Mouse (Mus musculus) embryonic facial prominence, embryonic 10.5 days (tissue): Measurements from ENCODE around the gene Tas2r143. TPM values are rescaled to one million over a fixed set of nuclear protein-coding genes. Genes with fewer than 3 reads are reported as not detected.

Experiments used
- DNase-seq: peaks from one replicate; pipeline ENCODE4 v3.0.0-alpha.2; 2017; ENCODE audit warnings: low spot score
- H3K27ac ChIP-seq: fragments of 300-500 bp; sonication (generic); replicated peaks from 2 replicates; pipeline ENCODE4 v1.5.1; 2016; ENCODE audit warnings: mild to moderate bottlenecking
- H3K27me3 ChIP-seq: fragments of 300-500 bp; sonication (generic); replicated peaks from 2 replicates; pipeline ENCODE4 v1.6.1; 2016; ENCODE audit warnings: low read depth, mild to moderate bottlenecking; ENCODE audit not compliant: poor library complexity, severe bottlenecking
- H3K36me3 ChIP-seq: fragments of 300-500 bp; sonication (generic); replicated peaks from 2 replicates; pipeline ENCODE4 v1.6.1; 2016; ENCODE audit warnings: mild to moderate bottlenecking, moderate library complexity
- H3K4me1 ChIP-seq: fragments of 300-500 bp; sonication (generic); 2 replicates; pipeline ENCODE4 v1.6.1; 2016
- H3K4me3 ChIP-seq: fragments of 300-500 bp; sonication (generic); 2 replicates; pipeline ENCODE4 v1.5.1; 2016; ENCODE audit warnings: mild to moderate bottlenecking, moderate library complexity
- H3K9me3 ChIP-seq: fragments of 300-500 bp; sonication (generic); 2 replicates; pipeline ENCODE4 v1.6.1; 2016; ENCODE audit warnings: mild to moderate bottlenecking
- WGBS: fragments of 180-500 bp; shearing (Covaris S2); methylation state at CpG from one replicate; pipeline ENCODE4 v1.1.7; 2016; 5-methylcytosine and 5-hydroxymethylcytosine counted together
- polyA plus RNA-seq: library from polyadenylated mRNA; unstranded; fragments of >200 nt; fragmentation: Nextera tagmentation; extraction: Ambion mirVana; gene quantifications from 2 replicates; pipeline ENCODE4 v1.2.1, GENCODE M21; 2016

Tas2r143 gene
- not detected in 2 replicates for polyA plus RNA-seq

DNA sequence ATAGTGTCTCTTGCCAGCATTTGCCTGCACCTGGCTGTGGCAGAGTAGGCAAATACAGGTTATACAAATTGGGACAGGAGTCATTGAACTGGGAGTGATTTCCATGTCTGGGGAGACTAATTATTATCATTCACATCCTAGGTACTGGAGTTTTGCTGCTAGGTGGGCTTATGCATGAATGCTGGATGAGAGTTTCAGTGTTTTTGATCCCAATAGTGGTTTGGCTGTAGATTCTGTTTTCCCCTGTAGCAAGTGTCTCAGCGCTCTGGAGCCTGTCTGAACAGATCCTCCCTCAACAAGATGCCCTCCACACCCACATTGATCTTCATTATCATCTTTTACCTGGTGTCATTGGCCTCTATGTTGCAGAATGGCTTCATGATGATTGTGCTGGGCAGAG, at the start of gene Tas2r143:
Tas2r143 (plus strand) TSS at position 301 of the 400 bp plus-strand sequence.
- WGBS = 89% methylated on average over 1 of the region's 1 CpGs
- no peaks in the 10 kb centered on the region for H3K4me1 ChIP-seq
- H3K27ac ChIP-seq = no peak within 1 kb of the TSS
- H3K4me3 ChIP-seq = no peak within 1 kb of the TSS
- no peaks in the 10 kb centered on the region for H3K36me3 ChIP-seq
- no peaks in the 10 kb centered on the region for H3K9me3 ChIP-seq
- no peak for DNase-seq
- H3K27me3 ChIP-seq = no peaks in the 10 kb centered on the region

DNA sequence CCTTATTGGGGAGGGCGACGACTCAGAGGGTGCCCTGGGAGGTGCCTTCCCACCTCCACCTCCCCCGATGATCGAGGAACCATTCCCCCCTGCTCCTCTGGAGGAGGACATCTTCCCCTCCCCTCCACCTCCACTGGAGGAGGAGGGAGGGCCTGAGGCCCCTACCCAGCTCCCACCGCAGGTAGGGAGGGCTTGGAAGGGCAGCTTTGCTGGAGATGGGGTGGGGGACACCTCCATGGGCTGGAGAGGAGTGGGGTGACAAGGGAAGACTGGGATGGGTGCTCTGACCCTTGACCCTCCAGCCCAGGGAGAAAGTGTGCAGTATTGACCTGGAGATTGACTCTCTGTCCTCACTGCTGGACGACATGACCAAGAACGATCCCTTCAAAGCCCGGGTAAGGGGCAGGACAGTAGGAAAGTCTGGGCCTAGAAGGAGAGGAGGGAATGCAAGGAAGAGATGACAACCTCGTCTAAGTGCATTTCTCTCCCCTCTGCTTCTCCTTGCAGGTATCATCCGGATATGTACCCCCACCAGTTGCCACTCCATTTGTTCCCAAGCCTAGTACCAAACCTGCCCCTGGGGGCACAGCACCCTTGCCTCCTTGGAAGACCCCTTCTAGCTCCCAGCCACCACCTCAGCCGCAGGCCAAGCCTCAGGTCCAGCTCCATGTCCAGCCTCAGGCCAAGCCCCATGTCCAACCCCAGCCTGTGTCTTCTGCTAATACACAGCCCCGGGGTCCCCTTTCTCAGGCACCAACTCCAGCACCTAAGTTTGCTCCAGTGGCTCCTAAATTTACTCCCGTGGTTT, 48.9 kb upstream of the Tas2r143 start:
- H3K4me1 ChIP-seq = peaks cover 43% of the 10 kb centered on the region
- H3K27me3 ChIP-seq = no peaks in the 10 kb centered on the region
- WGBS = 45% methylated on average over 13 of the region's 13 CpGs
- no peaks in the 10 kb centered on the region for H3K9me3 ChIP-seq
- H3K36me3 ChIP-seq = peaks cover 52% of the 10 kb centered on the region
- peak overlapping the region; percentile 97 for H3K27ac ChIP-seq
- H3K4me3 ChIP-seq = peak overlapping the region; percentile 88
- DNase-seq = no peak

DNA sequence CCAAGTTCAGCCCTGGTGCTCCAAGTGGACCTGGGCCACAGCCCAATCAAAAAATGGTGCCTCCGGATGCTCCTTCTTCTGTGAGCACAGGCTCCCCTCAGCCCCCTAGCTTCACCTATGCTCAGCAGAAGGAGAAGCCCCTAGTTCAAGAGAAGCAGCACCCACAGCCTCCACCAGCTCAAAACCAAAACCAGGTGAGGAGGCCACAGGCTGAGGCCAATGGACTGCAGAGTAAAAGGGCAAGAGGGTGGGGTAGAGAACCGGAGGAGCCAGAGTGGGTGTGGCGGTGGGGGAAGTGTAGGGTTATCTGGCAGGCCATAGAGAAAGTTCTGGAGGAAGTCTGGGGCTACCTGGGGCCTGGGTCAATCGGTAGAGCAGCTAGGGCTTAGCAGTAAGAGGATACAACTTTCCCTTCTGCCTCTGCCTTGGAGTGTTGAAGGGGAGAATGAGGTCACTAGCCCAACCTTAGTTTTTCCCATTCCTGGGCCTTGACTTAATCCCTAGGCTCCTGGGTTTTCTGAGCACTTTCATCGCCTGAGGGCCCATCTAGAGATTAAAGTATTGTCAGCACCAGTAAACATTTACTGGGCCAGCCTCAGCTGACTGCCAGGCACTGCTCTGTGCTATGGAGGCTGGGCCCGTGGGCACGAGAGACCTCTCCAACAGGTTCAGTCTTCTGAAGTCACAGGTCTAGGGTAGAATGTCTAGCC, 48.1 kb upstream of the Tas2r143 start:
- peak overlapping the region; percentile 97; the same call in 1 of the 2 replicates for H3K27ac ChIP-seq
- 85% methylated on average over 7 of the region's 7 CpGs for WGBS
- no peaks in the 10 kb centered on the region for H3K9me3 ChIP-seq
- no peak for DNase-seq
- H3K27me3 ChIP-seq = no peaks in the 10 kb centered on the region
- peaks cover 60% of the 10 kb centered on the region for H3K36me3 ChIP-seq
- H3K4me1 ChIP-seq = peaks cover 43% of the 10 kb centered on the region
- peak overlapping the region; percentile 88 for H3K4me3 ChIP-seq

DNA sequence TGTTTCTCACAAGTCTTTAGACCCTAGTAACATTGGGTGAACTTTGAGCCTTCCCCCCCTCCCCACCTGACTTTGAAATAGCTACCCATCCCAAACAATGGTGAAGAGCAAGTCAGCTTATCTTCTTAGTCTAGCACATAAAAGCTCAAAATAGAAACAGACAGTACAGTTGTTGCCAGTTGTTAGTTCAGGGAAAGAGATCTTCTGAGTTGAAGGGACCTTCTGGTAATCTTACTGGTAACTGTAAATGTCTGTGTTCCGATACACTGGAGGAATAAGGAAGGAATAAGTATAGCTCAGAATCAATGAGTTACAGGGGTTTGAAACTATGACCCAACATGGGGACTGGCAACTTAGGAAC, 47.6 kb upstream of the Tas2r143 start:
- no peak for DNase-seq
- WGBS = 94% methylated on average over 1 of the region's 1 CpGs
- H3K27ac ChIP-seq = no peak overlapping the region
- H3K27me3 ChIP-seq = no peaks in the 10 kb centered on the region
- H3K4me3 ChIP-seq = no peak overlapping the region
- H3K36me3 ChIP-seq = peaks cover 65% of the 10 kb centered on the region
- H3K4me1 ChIP-seq = peaks cover 43% of the 10 kb centered on the region
- H3K9me3 ChIP-seq = no peaks in the 10 kb centered on the region

DNA sequence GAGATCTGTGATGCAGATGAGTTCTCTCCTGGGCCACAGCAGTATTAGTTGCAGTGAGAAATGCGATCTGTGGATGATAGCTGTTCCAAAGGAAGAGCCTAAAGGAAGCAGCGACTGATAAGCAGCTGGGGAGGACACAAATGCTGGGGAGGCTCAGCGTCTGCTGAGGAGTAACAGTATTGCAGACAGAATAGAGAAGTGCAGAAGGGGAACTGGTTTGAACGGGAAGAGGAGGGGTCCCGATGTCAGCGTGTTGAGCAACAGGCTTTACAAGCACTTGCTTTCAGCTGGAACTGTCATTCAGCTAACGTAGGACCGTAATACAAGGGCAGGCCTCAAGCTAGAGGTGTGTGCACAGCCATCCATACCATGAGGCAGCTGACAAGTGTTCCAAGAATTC, 46.9 kb upstream of the Tas2r143 start:
- 82% methylated on average over 8 of the region's 8 CpGs for WGBS
- H3K4me1 ChIP-seq = peaks cover 43% of the 10 kb centered on the region

DNA sequence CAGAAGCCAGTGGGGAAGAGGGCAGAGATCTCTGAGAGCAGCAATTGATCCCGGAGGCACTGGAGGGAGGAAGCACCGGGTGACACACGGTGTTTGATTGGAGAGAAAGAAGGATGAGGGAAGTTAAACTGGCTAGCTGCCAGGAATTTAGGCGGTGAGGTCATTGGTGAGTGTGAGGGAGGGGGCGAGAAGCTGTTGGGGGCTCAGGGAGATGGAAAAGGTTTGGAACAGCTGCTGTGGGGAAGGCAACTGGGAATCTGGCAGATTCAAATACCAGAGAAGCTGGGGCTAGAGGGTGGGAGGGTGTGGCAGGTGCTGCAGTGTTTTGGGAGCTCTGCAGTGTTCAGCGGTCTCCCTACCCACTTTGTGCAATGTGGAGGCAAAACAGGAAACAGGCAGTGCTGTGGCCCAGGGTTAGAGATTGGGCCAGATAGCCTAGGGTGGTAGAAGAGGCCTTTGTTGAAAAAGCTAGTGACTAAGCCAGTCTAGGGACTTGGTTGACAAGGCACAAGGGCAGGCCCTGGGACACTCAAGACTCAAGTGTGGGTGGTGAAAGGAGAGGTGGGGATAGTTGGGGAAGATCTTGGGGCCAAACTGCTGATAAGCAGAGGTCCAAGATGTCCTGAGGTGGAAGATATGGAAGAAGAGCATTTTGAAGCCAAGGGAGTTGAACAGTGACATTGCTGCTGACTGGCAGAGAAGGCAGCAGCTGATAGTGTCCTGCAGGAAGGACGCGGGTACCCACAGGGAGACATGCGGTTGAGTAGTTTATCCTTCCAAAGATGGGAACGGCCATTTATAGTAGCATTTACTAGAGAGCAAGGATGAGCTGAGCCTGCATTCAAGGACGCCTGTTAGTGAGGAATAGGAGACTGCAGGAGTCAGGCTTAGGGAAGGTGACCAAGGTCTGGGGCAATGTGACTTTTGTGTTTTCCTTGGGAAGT, 45.7 kb upstream of the Tas2r143 start:
- H3K9me3 ChIP-seq = no peaks in the 10 kb centered on the region
- H3K4me1 ChIP-seq = peaks cover 34% of the 10 kb centered on the region
- DNase-seq = no peak
- no peak overlapping the region for H3K4me3 ChIP-seq
- WGBS = 84% methylated on average over 11 of the region's 11 CpGs
- no peaks in the 10 kb centered on the region for H3K27me3 ChIP-seq
- peaks cover 84% of the 10 kb centered on the region for H3K36me3 ChIP-seq
- no peak overlapping the region for H3K27ac ChIP-seq

More for the DNA sequence above, 46.9 kb upstream of the Tas2r143 start:
- Histone ChIP-seq H3K36me3 (peaks cover 72% of the 10 kb centered on the region), H3K27ac (no peak overlapping the region), H3K4me3 (no peak overlapping the region), H3K27me3 (no peaks in the 10 kb centered on the region), H3K9me3 (no peaks in the 10 kb centered on the region)
- DNase-seq = no peak

DNA sequence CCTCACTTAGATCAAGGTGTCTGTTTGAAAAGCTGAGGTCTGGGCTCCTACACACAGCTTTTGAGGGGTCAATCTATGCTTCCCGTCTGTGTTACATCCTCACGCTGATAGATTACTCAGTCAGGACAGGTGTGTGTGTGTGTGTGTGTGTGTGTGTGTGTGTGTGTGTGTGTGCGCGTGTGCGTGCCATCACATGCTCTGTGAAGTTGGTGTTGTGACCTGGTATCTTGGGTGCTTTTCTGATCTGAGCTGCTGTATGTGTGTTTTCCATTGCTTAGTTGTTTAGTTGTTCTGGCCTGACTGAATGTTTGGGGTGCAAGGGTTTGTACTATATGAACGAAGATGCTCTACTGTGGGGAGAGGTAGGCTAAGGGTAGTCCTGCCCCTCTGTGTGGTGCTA, 44.7 kb upstream of the Tas2r143 start:
- DNase-seq = no peak
- Histone ChIP-seq H3K4me1 (peaks cover 32% of the 10 kb centered on the region), H3K36me3 (peaks cover 94% of the 10 kb centered on the region), H3K27ac (no peak overlapping the region), H3K9me3 (no peaks in the 10 kb centered on the region), H3K4me3 (no peak overlapping the region), H3K27me3 (no peaks in the 10 kb centered on the region)
- 93% methylated on average over 6 of the region's 6 CpGs for WGBS

DNA sequence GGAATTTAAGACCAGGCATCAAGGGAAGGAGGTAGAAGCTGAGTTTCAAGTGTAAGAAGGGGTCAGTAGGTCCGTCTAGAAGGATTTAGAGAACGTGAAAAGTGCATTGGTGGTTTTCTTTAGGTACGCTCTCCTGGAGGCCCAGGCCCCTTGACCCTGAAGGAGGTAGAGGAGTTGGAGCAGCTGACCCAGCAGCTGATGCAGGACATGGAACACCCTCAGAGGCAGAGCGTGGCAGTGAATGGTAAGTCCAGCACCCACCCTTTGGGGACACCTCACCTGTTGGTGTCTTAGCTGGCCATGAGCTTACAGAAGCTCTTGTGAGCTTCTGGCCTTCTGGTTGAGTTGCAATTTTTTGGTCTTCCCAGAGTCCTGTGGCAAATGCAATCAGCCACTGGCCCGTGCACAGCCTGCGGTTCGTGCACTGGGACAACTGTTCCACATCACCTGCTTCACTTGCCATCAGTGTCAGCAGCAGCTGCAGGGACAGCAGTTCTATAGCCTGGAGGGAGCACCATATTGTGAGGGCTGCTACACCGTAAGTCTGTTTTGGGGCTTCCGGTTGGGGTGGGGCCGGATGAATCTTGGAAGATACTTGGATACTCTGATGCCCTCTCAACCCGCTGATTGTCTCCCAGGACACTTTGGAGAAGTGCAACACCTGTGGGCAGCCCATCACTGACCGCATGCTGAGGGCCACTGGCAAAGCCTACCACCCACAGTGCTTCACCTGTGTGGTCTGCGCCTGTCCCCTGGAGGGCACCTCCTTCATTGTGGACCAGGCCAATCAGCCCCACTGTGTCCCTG, 44.0 kb upstream of the Tas2r143 start:
- H3K4me1 ChIP-seq = peaks cover 27% of the 10 kb centered on the region
- no peaks in the 10 kb centered on the region for H3K27me3 ChIP-seq
- no peaks in the 10 kb centered on the region for H3K9me3 ChIP-seq
- DNase-seq = no peak
- H3K4me3 ChIP-seq = no peak overlapping the region
- H3K27ac ChIP-seq = no peak overlapping the region
- peaks cover 100% of the 10 kb centered on the region for H3K36me3 ChIP-seq
- 94% methylated on average over 13 of the region's 13 CpGs for WGBS

DNA sequence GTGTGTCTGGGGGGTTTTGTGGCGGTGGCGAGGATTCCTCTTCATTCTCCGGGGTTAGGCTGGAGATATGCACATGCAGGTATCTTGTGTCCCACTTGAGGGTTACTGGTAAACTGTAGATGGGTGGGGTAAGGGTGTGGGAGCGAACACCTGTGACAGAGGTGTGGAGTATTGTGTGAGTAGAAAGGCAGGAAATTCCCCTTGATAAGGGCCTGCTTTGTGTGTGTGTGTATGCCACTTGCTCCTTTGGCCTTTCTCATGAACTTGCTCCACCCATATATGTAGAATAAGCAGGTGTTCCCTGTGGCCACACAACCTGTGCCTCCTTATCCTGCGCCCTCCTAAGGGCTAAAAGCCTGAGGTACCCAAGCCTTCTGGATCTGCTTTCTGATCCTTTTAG, 43.1 kb upstream of the Tas2r143 start:
- H3K9me3 ChIP-seq = no peaks in the 10 kb centered on the region
- DNase-seq = no peak
- H3K4me3 ChIP-seq = no peak overlapping the region
- peaks cover 98% of the 10 kb centered on the region for H3K36me3 ChIP-seq
- H3K27ac ChIP-seq = no peak overlapping the region
- H3K27me3 ChIP-seq = no peaks in the 10 kb centered on the region
- WGBS = 95% methylated on average over 5 of the region's 5 CpGs
- peaks cover 18% of the 10 kb centered on the region for H3K4me1 ChIP-seq

DNA sequence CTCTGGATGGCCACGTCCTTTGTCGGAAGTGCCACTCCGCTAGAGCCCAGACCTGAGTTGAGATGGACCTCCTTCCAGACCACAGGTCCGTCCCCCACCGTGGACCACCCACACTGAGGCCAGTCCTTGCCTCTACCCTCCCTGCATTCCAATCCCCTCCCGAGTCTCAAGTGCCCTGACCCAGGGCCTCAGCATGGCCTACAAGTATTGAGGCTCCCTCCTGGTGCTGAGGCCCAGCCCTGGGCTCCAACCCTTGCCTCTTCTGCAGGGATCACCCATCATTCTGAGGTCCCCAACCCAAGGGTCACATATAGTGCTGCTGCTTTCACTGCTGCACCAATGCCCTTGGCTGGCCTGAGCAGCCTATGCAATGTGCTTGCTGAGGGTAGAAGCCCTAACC, 42.1 kb upstream of the Tas2r143 start:
- peaks cover 13% of the 10 kb centered on the region; the same call in 1 of the 2 replicates for H3K4me1 ChIP-seq
- no peak overlapping the region for H3K27ac ChIP-seq
- 69% methylated on average over 6 of the region's 6 CpGs for WGBS
- H3K27me3 ChIP-seq = no peaks in the 10 kb centered on the region
- no peaks in the 10 kb centered on the region for H3K9me3 ChIP-seq
- H3K36me3 ChIP-seq = peaks cover 88% of the 10 kb centered on the region
- H3K4me3 ChIP-seq = no peak overlapping the region
- DNase-seq = no peak

DNA sequence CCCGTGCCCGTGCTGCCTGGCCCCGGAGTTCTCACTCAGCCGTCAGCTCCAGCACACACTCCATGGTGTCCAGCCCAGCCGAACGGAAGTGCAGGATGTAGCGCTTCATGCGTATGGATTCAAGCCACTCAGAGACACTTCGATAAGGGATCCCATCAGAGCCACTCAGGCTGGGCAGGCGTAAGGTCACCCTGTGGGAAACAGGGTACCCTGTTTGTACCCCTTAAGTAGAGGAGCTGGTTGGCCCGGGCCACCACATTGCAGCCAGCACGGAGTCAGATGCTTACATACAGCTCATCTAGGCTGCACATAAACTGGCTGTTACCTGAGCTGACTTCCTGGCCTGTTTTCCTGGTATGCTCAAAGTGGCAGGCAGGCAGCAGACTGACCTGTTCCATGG, 41.1 kb upstream of the Tas2r143 start:
- Histone ChIP-seq H3K4me3 (no peak overlapping the region), H3K27me3 (no peaks in the 10 kb centered on the region), H3K4me1 (peaks cover 5% of the 10 kb centered on the region; the same call in 1 of the 2 replicates), H3K36me3 (peaks cover 78% of the 10 kb centered on the region), H3K27ac (no peak overlapping the region), H3K9me3 (no peaks in the 10 kb centered on the region)
- no peak for DNase-seq
- WGBS = 92% methylated on average over 12 of the region's 12 CpGs
